Mouse (Mus musculus) midbrain, embryonic 13.5 days (tissue): Measurements from ENCODE around the gene Mfrp. TPM values are rescaled to one million over a fixed set of nuclear protein-coding genes. Genes with fewer than 3 reads are reported as not detected.

Experiments
- ATAC-seq: fragments of 200-750 bp; cut with Nextera tagmentation; 2 replicates; pipeline ENCODE4 v1.8.0; 2017; ENCODE audit warnings: mild to moderate bottlenecking, moderate TSS enrichment, moderate library complexity
- H3K27ac ChIP-seq: fragments of 300-500 bp; sonication (generic); 2 replicates; pipeline ENCODE4 v1.5.1; 2015; ENCODE audit warnings: inconsistent platforms, mild to moderate bottlenecking, moderate library complexity
- H3K27me3 ChIP-seq: fragments of 300-500 bp; sonication (generic); 2 replicates; pipeline ENCODE4 v1.6.1; 2015; ENCODE audit warnings: mild to moderate bottlenecking, inconsistent platforms
- H3K36me3 ChIP-seq: fragments of 300-500 bp; sonication (generic); 2 replicates; pipeline ENCODE4 v1.6.1; 2015; ENCODE audit warnings: mild to moderate bottlenecking, inconsistent platforms
- H3K4me1 ChIP-seq: fragments of 300-500 bp; sonication (generic); replicated peaks from 2 replicates; pipeline ENCODE4 v1.6.1; 2015; ENCODE audit warnings: inconsistent platforms
- H3K4me2 ChIP-seq: fragments of 300-500 bp; sonication (generic); replicated peaks from 2 replicates; pipeline ENCODE4 v1.6.1; 2015; ENCODE audit warnings: moderate library complexity, mild to moderate bottlenecking, inconsistent platforms
- H3K4me3 ChIP-seq: fragments of 300-500 bp; sonication (generic); replicated peaks from 2 replicates; pipeline ENCODE4 v1.5.1; 2015; ENCODE audit warnings: mild to moderate bottlenecking, inconsistent platforms
- H3K9ac ChIP-seq: fragments of 300-500 bp; sonication (generic); replicated peaks from 2 replicates; pipeline ENCODE4 v1.6.1; 2015; ENCODE audit warnings: mild to moderate bottlenecking, inconsistent platforms
- H3K9me3 ChIP-seq: fragments of 300-500 bp; sonication (generic); 2 replicates; pipeline ENCODE4 v1.6.1; 2016; ENCODE audit warnings: mild to moderate bottlenecking, inconsistent platforms
- WGBS: fragments of 180-500 bp; shearing (Covaris S2); methylation state at CpG from one replicate; pipeline ENCODE4 v1.1.7; 2015; 5-methylcytosine and 5-hydroxymethylcytosine counted together
- polyA plus RNA-seq: library from polyadenylated mRNA; unstranded; fragments of >200 nt; fragmentation: Nextera tagmentation; extraction: Ambion mirVana; gene quantifications from 2 replicates; pipeline ENCODE4 v1.2.1, GENCODE M21; 2015

Mfrp gene
- polyA plus RNA-seq, 1 experiment from 2014 or later = 0.16 TPM

- no peak overlapping the region for H3K4me2 ChIP-seq
- ATAC-seq = no peak
- WGBS = 84% methylated on average over 5 of the region's 5 CpGs
- H3K9me3 ChIP-seq = no peaks in the 10 kb centered on the region
- no peak overlapping the region for H3K4me3 ChIP-seq
- no peaks in the 10 kb centered on the region for H3K36me3 ChIP-seq
- H3K27me3 ChIP-seq = peaks cover 49% of the 10 kb centered on the region
- peaks cover 54% of the 10 kb centered on the region for H3K4me1 ChIP-seq
- no peak overlapping the region for H3K27ac ChIP-seq
- no peak overlapping the region for H3K9ac ChIP-seq
Observed at GRCm38 (mm10) chr9:44080953-44081352, 20.6 kb upstream of the Mfrp start.

DNA sequence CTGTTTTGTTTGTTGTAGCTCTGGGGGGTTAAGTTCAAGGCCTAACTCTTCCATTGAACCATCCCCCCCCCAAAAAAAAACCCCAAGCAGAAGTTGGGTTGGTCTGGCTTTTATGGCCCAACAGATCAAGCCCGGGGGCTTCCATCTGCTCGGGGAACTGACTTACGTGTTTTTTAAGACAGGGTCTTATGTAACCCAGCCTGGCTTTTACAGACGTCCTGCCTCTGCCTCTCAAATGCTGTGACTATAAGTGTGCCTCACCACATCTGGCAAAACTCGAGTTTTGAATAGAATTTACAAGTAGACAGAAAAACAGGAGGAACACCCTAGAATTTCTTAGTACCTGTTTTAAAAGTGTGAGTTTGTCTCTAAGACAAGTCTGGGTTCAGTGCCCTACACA is 19.9 kb upstream of the Mfrp start:
- H3K9me3 ChIP-seq = no peaks in the 10 kb centered on the region
- whole genome bisulfite sequencing = 74% methylated on average over 5 of the region's 5 CpGs

DNA sequence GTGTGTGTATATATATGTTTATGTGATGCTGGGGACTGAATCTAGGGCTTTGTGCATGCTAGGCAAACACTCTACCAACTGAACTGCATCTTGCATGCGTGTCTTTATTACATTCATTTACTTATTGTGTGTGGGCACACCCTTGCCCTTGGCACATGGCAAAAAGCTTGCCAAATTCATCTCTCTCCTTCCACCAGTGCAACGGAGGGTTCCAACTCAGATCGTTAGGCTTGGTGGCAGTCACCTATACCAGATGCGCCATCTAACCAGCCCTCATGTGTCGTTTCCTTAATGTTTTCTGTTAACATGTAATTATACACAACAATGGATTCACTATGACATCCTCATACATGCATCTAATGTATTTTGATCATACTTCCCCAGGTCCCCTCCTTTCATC is 19.3 kb upstream of the Mfrp start:
- H3K36me3 ChIP-seq = no peaks in the 10 kb centered on the region
- no peak overlapping the region for H3K9ac ChIP-seq
- no peak overlapping the region for H3K4me2 ChIP-seq
- H3K9me3 ChIP-seq = no peaks in the 10 kb centered on the region
- no peak overlapping the region for H3K4me3 ChIP-seq
- ATAC-seq = no peak
- no peak overlapping the region for H3K27ac ChIP-seq
- H3K27me3 ChIP-seq = peaks cover 59% of the 10 kb centered on the region
- 94% methylated on average over 5 of the region's 5 CpGs for WGBS
- H3K4me1 ChIP-seq = peaks cover 45% of the 10 kb centered on the region

More for the DNA sequence above, 19.9 kb upstream of the Mfrp start:
- H3K27me3 ChIP-seq = peaks cover 52% of the 10 kb centered on the region
- ATAC-seq = no peak
- H3K9ac ChIP-seq = no peak overlapping the region
- H3K27ac ChIP-seq = no peak overlapping the region
- no peak overlapping the region for H3K4me2 ChIP-seq
- H3K4me3 ChIP-seq = no peak overlapping the region
- no peaks in the 10 kb centered on the region for H3K36me3 ChIP-seq
- peaks cover 51% of the 10 kb centered on the region for H3K4me1 ChIP-seq

DNA sequence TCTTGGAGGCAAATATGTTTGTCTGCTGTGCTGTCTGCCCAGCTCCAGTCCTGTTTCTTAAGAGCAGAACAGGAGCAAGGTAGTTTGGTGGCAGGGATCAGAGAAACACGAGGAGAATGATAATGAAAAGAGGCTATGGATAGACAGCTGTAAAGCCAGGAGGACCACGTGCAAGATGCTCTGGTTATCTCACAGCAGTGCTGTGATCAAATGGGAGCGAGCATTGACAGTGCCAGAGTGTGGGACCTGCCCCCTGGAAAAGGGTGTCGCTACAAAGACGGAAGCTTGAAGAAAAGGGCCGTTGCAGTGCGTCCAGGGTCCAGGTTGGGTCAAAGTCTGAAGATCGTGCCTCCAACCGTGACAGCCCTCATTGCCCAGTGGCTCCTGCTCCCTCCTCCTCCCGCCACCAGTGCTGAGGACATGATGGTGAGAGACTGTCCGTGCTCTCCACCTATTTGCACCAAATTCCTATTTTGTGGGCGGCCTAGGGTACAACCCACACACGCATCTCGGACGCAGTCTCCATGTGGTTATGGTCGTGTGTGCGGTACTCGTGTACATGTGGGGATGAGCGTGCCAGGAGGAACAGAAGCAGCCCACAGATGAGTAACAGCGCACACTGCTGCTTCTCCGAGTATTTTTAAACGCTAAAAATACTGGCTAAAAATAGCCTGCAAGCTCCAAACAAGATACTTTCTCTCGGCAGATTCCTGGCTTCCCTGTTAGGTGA is 18.0 kb upstream of the Mfrp start:
- H3K4me1 ChIP-seq = peaks cover 49% of the 10 kb centered on the region

GRCm38 (mm10) chr9:44084236-44084635 is 17.3 kb upstream of the Mfrp start:
- Histone ChIP-seq H3K4me2 (peak overlapping the region; percentile 94), H3K9ac (peak overlapping the region; percentile 69; the same call in 1 of the 2 replicates), H3K4me3 (peak overlapping the region; percentile 53), H3K4me1 (peaks cover 42% of the 10 kb centered on the region), H3K36me3 (no peaks in the 10 kb centered on the region), H3K9me3 (no peaks in the 10 kb centered on the region), H3K27ac (no peak overlapping the region), H3K27me3 (peaks cover 69% of the 10 kb centered on the region)
- 3% methylated on average over 14 of the region's 14 CpGs for WGBS
- peak; percentile 21; the same call in 1 of the 2 replicates for ATAC-seq

More for the DNA sequence above, 18.0 kb upstream of the Mfrp start:
- Histone ChIP-seq H3K36me3 (no peaks in the 10 kb centered on the region), H3K9me3 (no peaks in the 10 kb centered on the region), H3K27me3 (peaks cover 62% of the 10 kb centered on the region), H3K9ac (no peak overlapping the region), H3K4me2 (peak overlapping the region; percentile 94), H3K4me3 (peak overlapping the region; percentile 53), H3K27ac (no peak overlapping the region)
- WGBS = 12% methylated on average over 23 of the region's 23 CpGs
- no peak for ATAC-seq

GRCm38 (mm10) chr9:44084659-44085229 is 16.8 kb upstream of the Mfrp start:
- peak; percentile 69 for ATAC-seq
- Histone ChIP-seq H3K4me1 (peaks cover 40% of the 10 kb centered on the region), H3K9ac (peak overlapping the region; percentile 69), H3K36me3 (no peaks in the 10 kb centered on the region), H3K4me2 (peak overlapping the region; percentile 94), H3K27ac (no peak overlapping the region), H3K4me3 (peak overlapping the region; percentile 53), H3K27me3 (peaks cover 72% of the 10 kb centered on the region), H3K9me3 (no peaks in the 10 kb centered on the region)
- WGBS = under 1% methylated on average over 52 of the region's 62 CpGs

DNA sequence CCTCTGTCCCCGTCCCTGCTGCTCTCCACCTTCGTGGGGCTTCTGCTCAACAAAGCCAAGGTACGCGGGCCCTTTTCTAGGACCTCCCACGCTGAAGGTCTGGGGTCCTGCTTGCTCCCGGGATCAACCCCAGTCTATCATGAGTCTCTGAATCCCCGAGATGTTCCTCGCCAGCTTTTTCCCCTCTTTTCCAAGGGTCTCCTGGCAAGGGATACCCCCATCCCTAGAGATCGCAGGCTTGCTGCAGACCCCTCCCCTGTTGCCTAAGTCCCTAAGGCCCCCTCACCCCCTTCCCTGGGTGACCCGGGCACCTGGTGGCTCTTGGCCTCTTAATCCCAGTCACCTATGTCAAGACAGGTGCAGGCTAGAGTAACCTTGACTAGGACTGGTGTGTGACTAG is 16.3 kb upstream of the Mfrp start:
- WGBS = 4% methylated on average over 10 of the region's 10 CpGs
- Histone ChIP-seq H3K4me3 (peak overlapping the region; percentile 53), H3K4me2 (peak overlapping the region; percentile 94), H3K27ac (no peak overlapping the region), H3K36me3 (no peaks in the 10 kb centered on the region), H3K4me1 (peaks cover 40% of the 10 kb centered on the region), H3K9me3 (no peaks in the 10 kb centered on the region), H3K27me3 (peaks cover 72% of the 10 kb centered on the region), H3K9ac (peak overlapping the region; percentile 69)
- peak; percentile 10; the same call in 1 of the 2 replicates for ATAC-seq

- H3K9me3 ChIP-seq = no peaks in the 10 kb centered on the region
- H3K27me3 ChIP-seq = peaks cover 72% of the 10 kb centered on the region
- ATAC-seq = no peak
- no peaks in the 10 kb centered on the region for H3K36me3 ChIP-seq
- H3K4me1 ChIP-seq = peaks cover 39% of the 10 kb centered on the region
- no peak overlapping the region for H3K27ac ChIP-seq
- no peak overlapping the region for H3K4me2 ChIP-seq
- H3K4me3 ChIP-seq = peak overlapping the region; percentile 53; the same call in 1 of the 2 replicates
- no peak overlapping the region for H3K9ac ChIP-seq
- WGBS = 64% methylated on average over 15 of the region's 15 CpGs
Observed at GRCm38 (mm10) chr9:44085741-44086665, 15.5 kb upstream of the Mfrp start.

- no peak overlapping the region for H3K4me3 ChIP-seq
- H3K27ac ChIP-seq = no peak overlapping the region
- H3K4me1 ChIP-seq = peaks cover 34% of the 10 kb centered on the region
- H3K36me3 ChIP-seq = 0 out of 2 replicates have a peak, but pooled peaks cover 2% of the 10 kb centered on the region
- H3K27me3 ChIP-seq = peaks cover 70% of the 10 kb centered on the region
- H3K9ac ChIP-seq = no peak overlapping the region
- 53% methylated on average over 10 of the region's 10 CpGs for WGBS
- H3K9me3 ChIP-seq = no peaks in the 10 kb centered on the region
- no peak overlapping the region for H3K4me2 ChIP-seq
- ATAC-seq = no peak
Observed at GRCm38 (mm10) chr9:44086960-44087359, 14.6 kb upstream of the Mfrp start.

DNA sequence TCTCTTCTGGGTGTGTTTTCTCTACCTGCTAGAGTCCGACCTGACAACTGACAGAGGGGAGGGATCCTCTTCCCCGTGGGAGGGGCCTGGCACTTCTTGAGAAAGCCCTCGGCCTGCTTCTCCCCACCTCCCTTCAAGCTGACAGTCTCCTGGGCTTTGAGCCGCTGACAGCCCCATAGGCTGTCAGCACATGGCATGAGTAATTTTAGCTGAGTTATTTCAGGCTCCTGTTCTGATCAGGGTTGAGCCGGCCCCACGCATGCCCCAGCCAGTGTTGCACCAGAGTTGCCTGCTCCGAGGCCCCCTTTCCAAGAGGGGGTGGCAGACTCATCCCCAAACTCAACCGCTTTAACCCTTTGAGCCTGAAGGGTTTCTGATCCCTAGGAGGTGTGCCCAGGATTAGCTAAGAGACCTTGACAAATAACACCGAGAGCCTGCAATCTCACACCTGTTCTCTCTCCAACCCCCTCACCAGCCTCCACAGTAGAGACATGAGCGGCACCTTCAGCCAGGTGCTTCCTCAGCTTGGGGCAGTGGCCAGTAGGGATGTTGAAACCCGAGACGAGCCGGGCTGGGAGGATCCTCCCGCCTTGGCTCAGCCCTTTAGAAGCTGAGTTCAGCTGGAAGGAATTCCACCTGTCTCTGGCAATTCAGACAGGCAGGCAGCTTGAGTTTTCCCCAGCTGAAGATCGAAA is 13.6 kb upstream of the Mfrp start:
- peaks cover 62% of the 10 kb centered on the region for H3K27me3 ChIP-seq

GRCm38 (mm10) chr9:44088877-44089608 is 12.5 kb upstream of the Mfrp start:
- ATAC-seq = no peak
- Histone ChIP-seq H3K4me2 (no peak overlapping the region), H3K27ac (no peak overlapping the region), H3K9ac (no peak overlapping the region), H3K4me3 (no peak overlapping the region), H3K4me1 (peaks cover 29% of the 10 kb centered on the region), H3K9me3 (no peaks in the 10 kb centered on the region), H3K36me3 (0 out of 2 replicates have a peak, but pooled peaks cover 4% of the 10 kb centered on the region), H3K27me3 (peaks cover 50% of the 10 kb centered on the region)
- 70% methylated on average over 12 of the region's 12 CpGs for WGBS

More for the DNA sequence above, 13.6 kb upstream of the Mfrp start:
- ATAC-seq = no peak
- H3K4me1 ChIP-seq = peaks cover 34% of the 10 kb centered on the region
- no peak overlapping the region for H3K4me3 ChIP-seq
- WGBS = 19% methylated on average over 15 of the region's 15 CpGs
- H3K4me2 ChIP-seq = no peak overlapping the region
- no peak overlapping the region for H3K27ac ChIP-seq
- no peak overlapping the region for H3K9ac ChIP-seq
- H3K36me3 ChIP-seq = 0 out of 2 replicates have a peak, but pooled peaks cover 4% of the 10 kb centered on the region
- no peaks in the 10 kb centered on the region for H3K9me3 ChIP-seq
